Mouse (Mus musculus) embryonic stem cell, embryonic (primary cell): ENCODE measurements around the gene Fsd2.

Experiments
- CTCF ChIA-PET, 4 experiments: fragments of 300-600 bp in 2 of 4; fragments of 350-600 bp in 2 of 4; sonication (Branson Sonifier 250); formaldehyde crosslinking; loops; one replicate each; lab custom pipeline; 2022; ENCODE audit warnings: inconsistent platforms in 2 of 4; lab: Charles Lee
- POLR2A ChIA-PET, 4 experiments: fragments of 300-600 bp in 2 of 4; fragments of 350-600 bp in 2 of 4; sonication (Branson Sonifier 250); formaldehyde crosslinking; loops; one replicate each; lab custom pipeline; 2022; ENCODE audit warnings: antibody characterized with exemption in 4 of 4, inconsistent platforms in 1 of 4; lab: Charles Lee

The Fsd2 gene

DNA sequence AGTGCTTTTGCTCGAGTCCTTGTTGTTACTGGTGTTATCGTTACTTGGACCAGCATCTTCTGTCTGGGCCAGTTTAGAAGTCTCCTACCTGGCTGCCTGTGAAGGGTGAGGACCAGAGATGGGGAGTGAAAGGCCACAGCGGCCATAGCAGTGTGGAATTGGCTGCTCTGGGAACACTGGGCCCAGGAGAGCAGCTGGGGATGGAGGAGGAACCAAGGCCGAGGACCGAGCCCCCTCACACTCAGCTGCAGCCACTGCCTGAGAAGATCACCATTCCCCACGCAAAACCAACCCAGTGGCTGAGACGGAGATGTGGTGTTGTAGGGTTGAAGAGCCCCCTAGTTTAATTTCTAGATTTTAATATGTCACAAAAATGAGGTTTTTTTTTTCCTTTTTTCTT, 2.0 kb downstream of the Fsd2 start:
- ChIA-PET POLR2A (interaction anchor here in 3 of 4 experiments (1.2 to 2.0 kb wide), 4 partner anchors 16 to 219 kb away, joined by 4 to 5 read pairs (median 4); partner anchors contain the start of gene Rps17 (in 1 of the 3)), CTCF (interaction anchor here in 1 of 4 experiments (0.7 kb wide), 1 partner anchor 676 kb away, joined by 3 read pairs; no protein-coding TSS in a partner anchor)

DNA sequence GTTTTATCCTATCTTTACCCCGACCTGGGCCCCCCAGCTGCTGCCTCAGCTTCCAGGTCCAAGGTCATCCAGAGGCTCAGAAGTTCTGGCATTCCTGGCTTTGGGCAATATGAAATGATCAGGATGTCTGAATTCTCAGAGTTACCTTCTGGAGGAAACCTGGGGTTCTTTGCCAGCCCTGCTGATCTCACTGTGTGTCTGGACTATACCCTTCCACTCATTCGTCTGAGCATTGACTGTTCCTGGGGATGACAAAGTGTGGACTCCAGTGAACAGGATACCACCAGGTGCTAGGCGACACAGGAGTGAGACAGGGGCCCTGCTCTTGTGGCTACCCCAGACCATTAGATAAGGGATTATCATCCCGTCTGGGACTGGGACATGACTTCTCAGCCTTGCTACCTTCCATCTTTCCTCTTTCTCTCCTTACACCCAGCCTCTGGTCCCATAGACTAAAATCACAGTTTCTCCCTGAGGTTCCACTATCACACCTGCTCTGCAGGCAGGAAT, 3.2 kb downstream of the Fsd2 start:
- POLR2A ChIA-PET: interaction anchor here in 2 of 4 experiments (0.9 to 1.7 kb wide), 3 partner anchors 8 to 237 kb away, joined by 3 to 11 read pairs (median 5); partner anchors contain the start of gene Whamm (in 1 of the 2)
- CTCF ChIA-PET: interaction anchor here in 2 of 4 experiments (0.6 to 0.7 kb wide), 2 partner anchors 10 to 1837 kb away, joined by 3 to 4 read pairs; no protein-coding TSS in a partner anchor

DNA sequence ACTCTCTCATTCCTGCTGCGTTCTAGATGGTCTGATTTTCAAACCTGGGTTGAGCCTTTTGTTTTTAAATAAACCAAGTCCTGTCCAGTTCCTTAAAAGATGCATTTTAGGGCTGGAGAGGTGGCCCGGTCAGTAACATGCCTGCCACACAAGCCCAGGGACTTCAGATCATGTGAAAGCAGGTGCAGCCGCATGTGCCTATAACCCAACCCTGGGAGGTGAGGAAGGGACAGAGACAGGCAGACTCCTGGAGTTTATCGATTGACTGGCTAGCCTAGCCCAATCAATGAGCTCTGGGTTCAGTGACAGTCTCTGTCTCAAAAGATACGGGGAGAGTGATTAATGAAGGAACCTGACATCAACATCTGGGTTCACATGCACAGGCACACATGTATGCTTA, 5.5 kb downstream of the Fsd2 start:
- CTCF ChIA-PET: no interaction called here
- POLR2A ChIA-PET: interaction anchor here in 2 of 4 experiments (1.1 to 1.9 kb wide), 2 partner anchors 9 to 16 kb away, joined by 3 to 7 read pairs; partner anchors contain the start of gene Whamm (in 1 of the 2)

DNA sequence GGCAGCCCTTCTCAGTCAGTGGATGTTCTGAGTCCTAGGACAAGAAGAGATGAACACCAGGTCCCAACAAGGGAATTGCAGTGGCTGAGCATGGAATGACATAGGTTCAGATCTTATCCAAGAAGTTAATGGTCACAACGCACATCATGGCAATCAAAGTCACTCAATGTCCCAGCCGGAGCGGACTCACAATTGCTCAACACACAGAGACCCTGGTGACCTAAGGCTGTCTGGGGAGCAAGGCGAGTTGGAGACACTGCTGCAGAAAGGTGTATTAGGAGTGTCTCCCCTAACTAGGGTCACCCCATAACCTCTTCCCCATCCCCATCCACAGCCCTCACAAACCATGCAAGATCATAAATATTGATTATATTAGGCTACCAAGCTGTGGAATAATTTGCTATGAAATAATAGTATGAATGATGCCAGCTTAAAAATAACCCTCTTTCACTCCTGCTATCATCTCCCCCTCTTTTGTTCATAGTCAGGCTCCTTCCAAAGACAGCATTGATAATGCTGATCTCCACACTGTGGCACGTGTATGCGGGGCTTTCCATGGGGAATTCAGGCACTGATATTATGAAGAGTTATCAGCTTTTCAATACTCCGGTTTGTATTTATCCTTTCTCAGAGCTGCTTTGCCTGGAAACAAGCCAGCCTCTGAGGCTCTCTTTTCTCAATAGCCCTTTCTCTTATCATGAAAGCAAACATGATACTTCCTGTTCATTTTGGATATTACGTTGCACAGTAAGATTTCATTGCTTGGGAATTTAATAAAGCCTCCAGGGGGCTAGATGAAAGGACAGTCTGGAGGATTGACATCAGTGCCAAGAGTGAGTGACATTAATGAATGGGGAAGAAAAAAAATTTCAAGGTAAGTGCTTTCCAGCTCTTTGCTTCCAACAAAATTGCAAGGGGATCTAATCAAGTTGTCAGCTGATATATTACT, 6.4 kb downstream of the Fsd2 start:
- ChIA-PET POLR2A (interaction anchor here in 2 of 4 experiments (0.7 to 1.9 kb wide), 4 partner anchors 10 to 16 kb away, joined by 3 to 7 read pairs (median 4); partner anchors contain the start of gene Whamm (in 1 of the 2)), CTCF (no interaction called here)

DNA sequence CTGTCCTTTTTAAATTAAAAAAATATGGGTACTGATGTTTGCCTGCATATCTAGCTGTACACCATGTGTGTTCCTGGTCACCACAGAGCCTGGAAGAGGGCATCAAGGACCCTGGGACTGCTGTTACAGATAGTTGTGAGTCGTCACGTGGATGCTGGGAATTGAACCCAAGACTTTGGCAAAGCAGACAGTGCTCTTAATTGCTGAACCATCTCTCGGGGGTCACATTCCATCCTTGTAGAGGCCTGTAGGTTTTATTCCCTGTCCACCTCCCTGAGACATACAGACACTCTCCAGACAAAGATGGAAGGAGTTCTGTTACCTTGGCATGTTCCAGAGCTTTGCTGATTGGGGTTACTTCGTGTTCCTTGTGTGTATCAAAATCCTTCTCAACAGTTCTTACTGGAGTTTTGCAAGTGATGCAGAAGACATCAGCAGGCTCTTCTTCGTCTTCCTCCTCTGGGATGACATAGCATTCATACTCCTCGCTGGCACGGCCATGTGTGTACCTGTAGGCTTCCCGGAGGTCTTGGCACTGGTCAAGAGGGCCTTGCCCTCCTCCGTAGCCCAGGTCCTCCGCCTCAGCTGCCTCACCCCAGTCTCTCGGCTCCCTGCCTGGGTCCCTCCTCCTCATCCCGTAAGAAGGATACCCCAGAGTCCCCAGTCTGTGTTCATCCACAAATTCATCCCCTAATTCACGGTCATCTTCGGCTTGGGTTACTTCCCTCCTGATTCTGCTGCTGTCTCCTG, 7.3 kb downstream of the Fsd2 start:
- ChIA-PET CTCF (no interaction called here), POLR2A (interaction anchor here in 1 of 4 experiments (1.0 to 1.8 kb wide), 2 partner anchors 11 to 12 kb away, joined by 3 to 5 read pairs; partner anchors contain the start of gene Whamm)

DNA sequence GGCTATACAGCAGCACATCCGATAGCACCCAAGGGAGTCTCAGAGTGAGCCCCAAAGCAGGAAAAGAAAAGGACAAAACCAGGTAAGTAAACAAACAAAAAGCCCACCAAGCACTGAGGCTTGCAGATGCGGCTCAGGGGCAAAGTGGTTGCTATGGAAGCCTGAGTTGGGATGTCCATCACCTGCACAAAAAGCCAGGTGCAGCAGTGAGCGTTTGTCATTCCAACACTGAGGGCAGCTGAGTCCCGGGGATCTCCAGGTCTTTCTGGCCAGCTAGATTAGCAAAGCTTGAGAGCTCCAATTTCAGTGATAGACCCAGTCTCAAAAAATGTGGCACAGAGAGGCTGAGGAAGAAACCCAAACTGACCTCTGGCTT, 8.8 kb downstream of the Fsd2 start:
- POLR2A ChIA-PET: interaction anchor here in 1 of 4 experiments (1.8 kb wide), 1 partner anchor 14 kb away, joined by 5 read pairs; the partner anchor contains the start of gene Whamm
- CTCF ChIA-PET: interaction anchor here in 2 of 4 experiments (0.7 to 1.1 kb wide), 2 partner anchors 13 to 344 kb away, joined by 4 to 8 read pairs; partner anchors contain the start of gene Whamm (in 1 of the 2)

GRCm38 (mm10) chr7:81557252-81557984, 9.3 kb downstream of the Fsd2 start:
- CTCF ChIA-PET: interaction anchor here in 1 of 4 experiments (1.1 kb wide), 1 partner anchor 13 kb away, joined by 4 read pairs; the partner anchor contains the start of gene Whamm

GRCm38 (mm10) chr7:81556839-81557238, 9.9 kb downstream of the Fsd2 start:
- POLR2A ChIA-PET: no interaction called here
- CTCF ChIA-PET: interaction anchor here in 1 of 4 experiments (0.6 kb wide), 1 partner anchor 32 kb away, joined by 3 read pairs; no protein-coding TSS in a partner anchor

More at GRCm38 (mm10) chr7:81557252-81557984, 9.3 kb downstream of the Fsd2 start:
- POLR2A ChIA-PET: interaction anchor here in 1 of 4 experiments (1.8 kb wide), 1 partner anchor 14 kb away, joined by 5 read pairs; the partner anchor contains the start of gene Whamm

DNA sequence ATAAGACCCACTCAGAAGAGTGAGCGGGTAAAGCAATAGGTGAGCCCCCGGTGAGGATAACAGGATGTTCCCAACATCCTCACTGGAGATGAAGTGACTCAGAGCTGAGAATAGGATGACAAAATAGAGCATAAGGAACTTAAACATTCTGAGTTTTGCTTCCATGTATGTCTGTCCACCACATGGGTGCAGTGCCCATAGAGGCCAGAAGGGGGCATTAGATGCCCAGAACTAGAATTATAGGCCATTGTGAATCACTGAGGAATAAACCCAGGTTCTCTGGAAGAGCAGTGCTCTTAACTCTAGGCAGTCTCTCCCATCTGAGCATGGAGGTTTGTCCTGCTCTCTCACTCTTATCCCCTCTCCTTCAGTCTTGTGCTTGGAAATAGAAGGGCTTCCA, 12.4 kb downstream of the Fsd2 start:
- CTCF ChIA-PET: interaction anchor here (0.6 to 1.6 kb wide), 13 partner anchors 12 to 379 kb away, joined by 3 to 9 read pairs (median 4); partner anchors contain the start of gene Fsd2 (in 1 of the 4)
- POLR2A ChIA-PET: interaction anchor here in 2 of 4 experiments (0.6 to 1.2 kb wide), 4 partner anchors 13 to 233 kb away, joined by 3 to 7 read pairs (median 3); no protein-coding TSS in a partner anchor

DNA sequence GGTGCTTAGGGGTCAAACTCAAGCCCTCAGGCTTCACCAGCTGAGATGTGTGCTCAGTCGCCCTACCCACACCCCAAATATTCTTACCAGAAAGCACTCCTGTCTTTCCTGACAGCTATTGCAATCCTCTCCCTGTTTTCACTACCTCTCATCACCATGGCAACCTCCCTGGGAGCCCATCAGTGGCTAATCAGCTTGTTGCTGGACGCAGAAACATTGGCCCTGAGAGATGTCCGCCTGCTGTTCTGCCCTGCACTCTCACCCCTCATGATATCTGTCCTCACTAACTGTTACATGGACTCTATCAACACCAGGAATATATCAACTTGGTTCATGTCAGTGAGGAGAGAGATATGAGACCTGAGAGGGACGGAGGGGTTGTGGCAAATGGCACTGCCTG, 13.2 kb downstream of the Fsd2 start:
- CTCF ChIA-PET: interaction anchor here in 3 of 4 experiments (0.5 to 1.4 kb wide), 4 partner anchors 9 to 186 kb away, joined by 3 to 4 read pairs (median 3); no protein-coding TSS in a partner anchor
- POLR2A ChIA-PET: interaction anchor here in 2 of 4 experiments (0.7 to 1.6 kb wide), 4 partner anchors 17 to 234 kb away, joined by 3 to 6 read pairs (median 3); partner anchors contain the start of gene Whamm (in 2 of the 2)

DNA sequence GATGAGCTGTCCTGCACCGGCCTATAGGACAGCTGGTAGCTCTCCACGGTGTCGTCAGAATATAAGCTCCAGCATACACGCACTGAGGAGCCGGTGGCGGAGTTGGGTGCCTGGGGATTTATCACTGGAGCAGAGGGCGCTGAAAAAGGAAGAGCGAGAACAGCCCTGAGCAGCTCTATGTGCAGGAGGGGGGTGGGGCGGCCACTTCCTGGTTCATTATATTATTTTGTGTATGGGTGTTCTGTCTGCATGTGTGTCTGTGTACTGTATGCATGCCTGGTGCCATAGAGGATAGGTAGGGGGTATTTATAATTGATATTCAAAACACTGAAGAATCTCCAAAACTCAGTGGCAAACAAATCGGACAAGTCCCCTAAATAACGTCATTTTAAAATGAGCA, 17.9 kb downstream of the Fsd2 start:
- ChIA-PET CTCF (interaction anchor here in 3 of 4 experiments (0.6 to 1.2 kb wide), 4 partner anchors 16 to 1176 kb away, joined by 3 to 5 read pairs (median 4); no protein-coding TSS in a partner anchor), POLR2A (interaction anchor here in 3 of 4 experiments (0.6 to 3.4 kb wide), 12 partner anchors 9 to 656 kb away, joined by 3 to 11 read pairs (median 3); partner anchors contain the start of genes Ramac (in 1 of the 3) and Whamm (in 1 of the 3))

DNA sequence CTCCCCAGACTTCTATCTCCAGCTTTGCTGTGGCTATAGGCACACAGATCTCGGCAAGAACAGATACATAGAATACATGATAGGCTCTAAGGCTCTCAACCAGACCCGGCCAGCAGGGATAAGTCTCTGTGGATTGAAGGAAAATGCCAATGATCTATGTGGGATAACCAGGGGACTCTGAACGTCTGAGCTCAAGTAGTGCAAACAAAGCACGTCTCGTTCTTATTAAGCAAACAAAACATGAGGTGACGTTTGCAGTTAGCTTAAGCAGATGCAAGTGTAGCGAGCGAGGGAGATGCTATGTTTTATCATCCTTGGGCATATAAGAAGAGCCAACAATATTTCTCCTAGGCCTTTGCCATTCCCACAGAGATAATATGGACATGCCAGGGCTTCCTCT, 23.8 kb downstream of the Fsd2 start:
- POLR2A ChIA-PET: interaction anchor here in 2 of 4 experiments (2.0 to 3.0 kb wide), 4 partner anchors 20 to 201 kb away, joined by 4 to 15 read pairs (median 5); partner anchors contain the start of gene Whamm (in 2 of the 2)

GRCm38 (mm10) chr7:81541924-81542524, 24.7 kb downstream of the Fsd2 start:
- CTCF ChIA-PET: interaction anchor here in 1 of 4 experiments (1.4 kb wide), 1 partner anchor 29 kb away, joined by 3 read pairs; the partner anchor contains the start of gene Whamm
- POLR2A ChIA-PET: interaction anchor here in 2 of 4 experiments (0.5 to 4.1 kb wide), 14 partner anchors 10 to 378 kb away, joined by 3 to 26 read pairs (median 4); partner anchors contain the start of gene Whamm (in 2 of the 2)

More for the DNA sequence above, 23.8 kb downstream of the Fsd2 start:
- CTCF ChIA-PET: no interaction called here

- POLR2A ChIA-PET: interaction anchor here in 2 of 4 experiments (0.6 to 4.1 kb wide), 19 partner anchors 9 to 331 kb away, joined by 3 to 26 read pairs (median 4); partner anchors contain the start of genes Whamm (in 2 of the 2) and Rps17 (in 1 of the 2)
- CTCF ChIA-PET: interaction anchor here in 3 of 4 experiments (0.5 to 1.4 kb wide), 4 partner anchors 30 to 635 kb away, joined by 3 to 5 read pairs (median 4); partner anchors contain the start of gene Whamm (in 1 of the 3)
Measured at GRCm38 (mm10) chr7:81540999-81541398, 25.7 kb downstream of the Fsd2 start.

- ChIA-PET POLR2A (interaction anchor here in 3 of 4 experiments (0.6 to 4.1 kb wide), 12 partner anchors 8 to 650 kb away, joined by 3 to 26 read pairs (median 5); partner anchors contain the start of genes Rps17 (in 2 of the 3), Whamm (in 2 of the 3) and Fsd2 (in 1 of the 3)), CTCF (interaction anchor here in 2 of 4 experiments (1.1 to 1.6 kb wide), 2 partner anchors 16 kb away, joined by 3 to 4 read pairs; no protein-coding TSS in a partner anchor)
Measured at GRCm38 (mm10) chr7:81539565-81539964, 27.2 kb downstream of the Fsd2 start.
